Mouse (Mus musculus) cerebellum, adult 18-20 months (tissue): ENCODE data around the gene Odf4.
"Not testable (repeated sequence)": the region's sequence is repeated elsewhere in the genome, so short reads cannot be mapped to it uniquely, and the experiment has no call there.

Experiments
- DNase-seq, 2 experiments: peaks; one replicate each; pipeline ENCODE4 v3.0.0; 2021

Odf4 gene

DNA sequence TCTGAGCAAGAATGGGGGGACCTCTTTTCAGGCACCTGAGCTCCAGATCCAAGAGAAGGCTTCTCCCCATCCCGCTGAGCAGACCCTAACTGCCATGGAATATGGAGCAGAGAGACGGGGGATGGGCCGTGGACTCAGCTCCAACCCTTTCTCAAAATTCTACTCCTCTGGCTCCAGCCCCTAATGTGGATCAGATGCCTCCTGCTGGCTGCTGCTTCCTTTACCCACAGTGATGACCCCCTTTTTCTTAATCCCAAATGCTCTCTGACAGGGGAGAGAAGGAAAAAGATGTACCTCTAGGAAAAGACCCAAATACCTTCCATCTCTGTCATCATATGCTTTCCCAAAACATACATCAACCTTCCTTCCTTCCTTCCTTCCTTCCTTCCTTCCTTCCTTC lies at the start of gene Odf4:
Gene Odf4 (minus strand): TSS at position 101 of the 400 bp plus-strand sequence.
- no peak for DNase-seq

DNA sequence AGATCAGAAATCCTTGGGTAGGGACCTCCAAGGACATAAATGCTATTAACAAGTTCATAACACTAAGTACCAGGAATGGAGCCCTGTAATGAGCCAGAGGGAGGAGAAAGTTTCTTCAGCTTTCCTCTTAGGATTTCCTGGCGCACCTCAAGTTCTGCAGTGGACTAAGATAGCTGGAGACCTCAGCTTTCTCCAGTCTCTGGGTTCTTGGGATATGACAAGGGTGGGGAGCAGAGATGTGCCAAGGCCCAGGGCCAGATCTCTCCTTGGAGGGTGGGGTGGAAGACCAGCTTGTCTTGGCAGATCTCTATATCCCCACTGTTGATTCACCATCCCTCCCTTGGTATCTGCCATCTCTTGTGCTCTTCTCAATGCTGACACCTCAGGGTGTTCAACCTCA lies 48.7 kb upstream of the Odf4 start:
- DNase-seq: no peak

DNA sequence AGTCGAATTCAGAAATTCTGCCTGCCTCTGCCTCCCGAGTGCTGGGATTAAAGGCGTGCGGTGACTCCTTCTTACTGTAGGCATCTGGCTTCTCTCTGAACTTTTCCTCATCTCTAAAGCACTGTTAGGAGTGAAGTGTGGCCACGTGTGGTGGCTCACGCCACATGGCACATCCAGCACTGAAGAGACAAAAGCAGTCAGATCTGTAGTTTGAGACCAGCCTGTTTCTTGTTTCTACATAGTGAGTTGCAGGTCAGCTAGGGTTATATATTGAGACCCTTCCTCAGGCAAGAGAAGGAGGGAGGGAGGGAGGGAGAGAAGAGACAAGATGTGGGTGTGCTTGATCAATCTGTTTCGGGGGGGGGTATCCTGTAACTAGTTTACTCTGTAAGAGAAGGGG lies 48.2 kb upstream of the Odf4 start, which contains the start of gene Rangrf:
Gene Rangrf (minus strand): TSS at position 101 of the 400 bp plus-strand sequence.
- no peak for DNase-seq

DNA sequence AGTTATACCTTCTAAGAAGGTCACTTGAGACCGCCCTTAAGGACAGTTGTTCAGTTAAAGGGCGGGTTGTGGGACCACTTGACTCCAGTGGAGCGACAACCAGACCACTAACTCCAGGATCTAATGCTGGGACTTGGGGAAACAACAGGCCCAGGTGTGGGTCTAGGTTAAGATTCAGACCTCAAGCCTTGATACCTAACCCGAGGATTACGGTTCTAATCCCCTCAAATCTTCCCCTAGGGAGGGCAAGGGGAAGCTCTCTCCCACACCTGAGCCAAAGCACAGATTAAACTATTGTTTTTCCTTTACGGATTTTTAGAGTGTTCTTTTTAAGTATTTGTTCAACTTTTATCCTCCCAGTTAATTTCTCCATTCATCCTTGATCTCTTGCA lies 47.2 kb upstream of the Odf4 start:
- no peak for DNase-seq

DNA sequence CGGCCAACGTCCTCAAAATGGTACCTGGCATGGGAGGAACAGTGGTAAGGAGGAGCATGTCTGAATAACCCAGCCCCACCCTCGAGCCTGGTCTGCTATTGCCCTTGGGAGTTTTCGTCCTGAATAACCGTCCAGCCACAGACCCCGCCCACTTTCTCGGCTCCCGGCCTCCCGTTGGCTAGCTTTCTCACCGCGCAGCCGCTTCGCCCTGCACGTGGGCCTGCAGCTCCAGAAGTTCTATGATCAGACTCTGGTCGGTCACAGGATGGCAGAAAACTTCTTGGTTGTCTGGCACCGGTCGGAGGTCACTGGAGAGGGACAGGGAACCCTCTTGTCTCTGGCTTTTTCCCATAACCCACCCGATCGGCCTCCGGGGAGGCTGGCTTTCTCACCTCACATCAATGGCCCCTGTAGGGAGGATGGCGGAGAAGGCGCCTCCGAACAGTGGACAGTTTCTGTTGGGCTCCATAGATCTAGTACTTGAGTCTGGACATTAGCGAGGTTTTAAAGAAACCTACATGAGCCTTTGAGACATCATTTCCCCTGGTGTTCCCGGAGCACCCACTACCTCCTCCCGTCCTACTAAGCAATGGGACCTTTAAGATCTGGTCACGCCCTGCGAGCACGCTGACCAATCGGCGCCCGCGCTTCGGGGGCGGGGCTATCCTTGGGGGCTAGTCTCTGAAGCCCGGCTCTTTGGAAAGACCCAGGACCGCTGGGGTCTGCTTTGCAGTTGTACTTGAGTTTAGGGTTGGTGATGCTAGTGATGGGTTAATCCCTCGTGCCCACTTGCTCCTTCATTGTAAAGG lies 46.6 kb upstream of the Odf4 start:
- DNase-seq: peak; percentile 88 to 89

DNA sequence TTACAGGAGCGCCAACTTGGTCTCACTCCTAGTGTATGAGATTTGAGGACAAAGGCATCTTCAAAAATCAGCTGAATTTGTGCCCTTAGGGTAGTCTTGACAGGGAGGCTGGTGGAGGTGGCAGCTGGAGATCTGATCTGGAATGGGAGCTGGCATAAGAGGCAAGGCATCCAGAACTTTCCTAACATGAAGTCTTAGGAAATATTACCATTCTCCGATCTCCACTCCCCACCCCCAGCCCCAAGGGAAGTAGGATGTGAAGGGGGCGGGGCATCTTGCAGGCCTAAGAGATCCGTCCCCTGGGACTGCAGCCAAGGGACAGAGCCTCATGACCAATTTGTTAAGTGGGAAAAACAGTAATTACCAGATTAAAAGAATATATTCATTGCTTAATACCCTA lies 43.4 kb upstream of the Odf4 start:
- DNase-seq: no peak

DNA sequence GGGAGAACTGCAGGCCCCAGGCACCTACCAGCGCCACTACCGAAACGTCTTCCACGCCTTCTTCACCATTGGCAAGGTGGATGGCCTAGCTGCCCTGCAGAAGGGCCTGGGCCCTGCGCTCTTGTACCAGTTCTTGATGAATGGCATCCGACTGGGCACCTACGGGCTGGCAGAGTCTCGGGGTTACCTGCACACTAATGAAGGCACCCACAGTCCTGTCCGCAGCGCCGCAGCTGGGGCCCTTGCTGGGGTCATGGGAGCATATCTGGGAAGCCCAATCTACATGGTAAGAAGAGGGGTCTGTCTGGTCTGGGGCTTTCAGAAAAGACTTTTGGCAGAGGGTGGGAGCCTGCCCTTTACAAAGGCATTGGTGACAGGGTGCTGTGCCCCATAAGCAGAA lies 41.9 kb upstream of the Odf4 start:
- DNase-seq: no peak

DNA sequence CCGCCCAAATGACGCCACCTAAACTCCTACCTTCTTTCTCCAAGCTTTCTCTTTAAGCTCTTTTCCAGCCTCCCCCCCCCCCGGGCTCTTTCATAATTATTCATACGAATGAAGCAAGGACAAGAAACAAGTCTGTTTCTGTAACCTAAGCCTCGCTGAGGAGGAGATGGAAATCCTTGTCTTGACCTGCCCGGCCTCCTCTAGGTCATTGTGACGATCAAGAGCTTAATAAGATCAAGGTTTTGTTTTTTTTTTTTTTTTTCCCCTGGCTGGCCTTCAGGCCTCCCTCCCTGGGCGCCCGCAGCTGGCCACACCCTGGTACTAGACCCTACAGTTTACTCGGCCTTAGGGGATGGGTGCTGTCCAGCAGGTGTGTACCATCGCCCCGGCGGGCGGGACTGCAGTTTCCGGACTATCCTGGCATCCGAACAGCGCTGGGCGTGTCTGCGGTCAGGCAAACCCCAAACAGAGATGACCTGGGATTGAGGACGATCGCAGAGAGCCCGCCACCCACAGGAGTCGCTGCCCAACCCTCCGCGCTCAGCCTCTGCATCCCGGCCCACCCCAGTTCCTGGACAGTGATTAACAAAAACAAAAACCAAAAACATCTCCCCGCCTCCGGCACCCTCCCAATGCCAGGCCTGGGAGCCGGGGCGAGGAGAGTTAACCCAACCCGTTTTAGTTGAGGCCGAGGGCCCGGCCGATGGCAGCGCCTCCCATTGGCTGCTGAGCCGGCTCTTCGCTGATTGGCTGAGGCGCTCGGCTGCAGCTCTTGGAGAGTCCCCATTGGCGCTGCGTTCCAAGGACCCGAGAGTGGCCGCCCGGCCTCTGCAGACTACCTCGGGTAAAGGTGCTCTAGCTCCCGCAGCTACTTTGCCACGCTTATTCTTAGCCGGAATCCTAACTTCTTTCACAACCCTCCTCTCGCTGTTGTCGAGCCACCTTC lies 40.7 kb upstream of the Odf4 start, which contains the start of gene Slc25a35:
Gene Slc25a35 (plus strand): TSS at position 795 of the 946 bp plus-strand sequence.
- peak; percentile 93 to 96 for DNase-seq

DNA sequence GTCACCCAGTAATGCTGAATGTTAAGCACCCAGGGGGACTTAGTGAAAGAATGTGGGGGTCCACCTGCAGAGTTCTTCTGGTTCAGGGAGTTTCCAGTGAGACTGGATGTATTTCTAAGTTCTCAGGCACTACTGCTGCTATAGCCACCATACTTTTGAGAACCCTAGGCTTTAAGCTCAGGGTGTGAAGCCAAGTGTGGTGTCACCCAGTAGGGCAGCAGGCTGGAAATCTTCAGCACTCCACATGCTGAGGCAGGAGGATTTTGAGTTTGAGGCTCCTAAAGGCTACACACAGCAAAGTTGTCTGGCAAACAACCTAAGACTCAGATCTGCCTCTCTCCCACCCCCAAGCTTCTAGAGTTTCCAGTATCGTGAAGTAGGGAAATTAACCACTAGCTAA lies 39.7 kb upstream of the Odf4 start:
- no peak for DNase-seq

DNA sequence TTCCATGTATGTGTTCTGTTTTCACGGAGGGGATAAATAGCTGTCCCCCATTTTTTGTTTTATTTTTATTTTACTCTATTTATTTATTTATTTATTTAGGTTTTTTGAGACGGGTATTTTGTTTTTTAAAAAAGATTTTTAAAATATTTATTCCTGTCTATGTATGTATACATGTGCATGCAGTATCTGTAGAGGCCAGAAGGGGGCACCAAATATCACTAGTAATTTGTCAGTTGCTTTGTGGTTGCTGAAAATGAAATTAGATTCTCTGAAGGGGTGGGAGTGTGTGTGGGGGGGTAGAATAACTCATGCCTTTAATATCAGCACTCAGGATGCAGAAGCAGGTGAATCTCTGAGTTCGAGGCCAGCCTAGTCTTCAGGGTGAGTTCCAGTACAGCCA lies 39.0 kb upstream of the Odf4 start:
- peak; percentile 76 to 77 for DNase-seq

DNA sequence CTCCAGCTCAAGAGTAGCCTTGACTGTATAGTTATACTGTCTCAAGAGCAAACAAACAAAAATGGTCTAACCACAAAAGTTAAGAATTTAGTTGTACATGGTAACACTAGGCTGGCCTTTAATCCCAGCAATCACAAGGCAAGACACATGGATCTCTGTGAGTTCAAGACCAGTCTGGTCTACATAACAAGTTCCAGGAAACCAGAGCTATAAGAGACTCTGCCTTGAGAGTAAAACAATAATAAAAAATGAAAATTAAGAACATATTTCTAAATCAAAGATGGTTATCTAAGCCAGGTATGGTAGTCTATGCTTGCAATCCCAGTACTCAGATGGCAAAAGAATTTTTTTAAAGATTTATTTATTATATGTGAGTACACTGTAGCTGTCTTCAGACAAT lies 38.2 kb upstream of the Odf4 start:
- no peak for DNase-seq

DNA sequence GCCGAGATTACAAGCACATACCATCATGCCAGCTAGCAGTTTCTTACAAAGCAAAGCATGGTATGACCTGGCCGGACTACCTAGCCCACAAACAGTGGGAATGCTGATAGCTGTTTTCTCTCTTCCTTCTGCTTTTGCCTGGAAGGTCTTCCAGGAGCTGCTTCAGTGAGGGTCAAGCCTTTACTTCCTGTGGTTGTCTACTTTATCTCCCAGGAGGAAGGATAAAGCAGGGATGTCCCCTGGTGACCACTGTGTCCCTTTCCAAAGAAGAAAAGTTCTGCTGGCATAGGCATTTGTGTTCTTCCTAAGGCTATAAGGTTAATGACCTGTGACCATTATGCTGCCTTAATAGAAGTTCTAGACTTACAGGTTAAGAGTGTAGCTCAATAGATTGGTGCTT lies 36.5 kb upstream of the Odf4 start:
- no peak for DNase-seq

DNA sequence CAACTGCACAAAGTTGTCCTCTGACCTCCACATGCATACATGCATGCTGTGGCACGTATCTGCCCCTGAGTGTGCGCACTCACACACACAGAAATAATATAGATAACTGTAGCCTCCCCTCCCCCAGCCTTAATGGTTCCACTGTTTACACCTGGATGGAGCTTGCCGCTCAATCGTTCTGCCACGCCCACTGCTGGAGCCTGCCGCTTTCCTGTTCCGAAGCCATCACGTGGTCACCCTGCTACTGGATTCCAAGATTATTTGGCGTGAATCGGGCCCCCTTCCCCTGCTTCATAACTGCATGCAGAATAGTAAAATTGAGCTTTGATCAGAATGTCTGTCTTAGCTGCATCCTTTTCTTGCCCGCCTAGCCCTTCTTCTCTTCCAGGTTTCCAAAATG lies 35.3 kb upstream of the Odf4 start:
- not testable (repeated sequence) for DNase-seq

DNA sequence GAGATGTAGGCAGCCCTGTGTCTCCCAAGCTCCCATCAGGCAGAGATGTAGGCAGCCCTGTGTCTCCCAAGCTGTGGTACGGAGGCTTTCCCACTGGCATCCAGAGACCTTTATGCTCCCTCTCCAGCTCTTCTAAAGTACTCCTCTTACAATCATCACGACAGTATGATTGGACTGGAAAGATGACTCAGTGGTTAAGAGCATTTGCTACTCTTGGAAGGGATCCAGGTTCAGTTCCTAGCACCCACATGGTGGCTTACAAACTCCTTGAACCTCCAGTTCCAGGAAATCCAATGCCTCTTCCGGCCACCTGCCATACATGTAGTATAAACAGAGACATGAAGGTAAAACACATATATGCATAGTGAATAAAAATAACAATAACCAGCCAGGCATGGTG lies 34.7 kb upstream of the Odf4 start:
- DNase-seq: no peak

DNA sequence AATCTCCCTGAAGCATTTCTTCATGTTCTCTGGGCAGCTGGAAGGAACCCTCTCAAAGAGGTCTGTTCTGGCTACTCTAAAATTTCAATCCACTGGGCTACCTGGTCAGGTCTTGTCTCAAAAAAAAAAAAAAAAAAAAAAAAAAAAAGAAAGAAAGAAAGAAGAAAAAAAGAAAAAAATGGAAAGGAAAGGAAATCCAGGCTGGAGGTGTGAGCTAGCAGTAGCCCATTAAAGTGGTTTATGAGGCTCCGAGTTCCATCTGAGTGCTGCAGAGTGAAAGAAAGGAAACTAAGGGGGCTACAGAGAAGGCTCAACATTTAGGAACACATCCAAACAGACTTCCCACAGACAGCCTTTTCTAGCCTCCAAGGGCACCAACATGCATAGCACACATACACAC lies 31.1 kb upstream of the Odf4 start:
- no peak for DNase-seq

DNA sequence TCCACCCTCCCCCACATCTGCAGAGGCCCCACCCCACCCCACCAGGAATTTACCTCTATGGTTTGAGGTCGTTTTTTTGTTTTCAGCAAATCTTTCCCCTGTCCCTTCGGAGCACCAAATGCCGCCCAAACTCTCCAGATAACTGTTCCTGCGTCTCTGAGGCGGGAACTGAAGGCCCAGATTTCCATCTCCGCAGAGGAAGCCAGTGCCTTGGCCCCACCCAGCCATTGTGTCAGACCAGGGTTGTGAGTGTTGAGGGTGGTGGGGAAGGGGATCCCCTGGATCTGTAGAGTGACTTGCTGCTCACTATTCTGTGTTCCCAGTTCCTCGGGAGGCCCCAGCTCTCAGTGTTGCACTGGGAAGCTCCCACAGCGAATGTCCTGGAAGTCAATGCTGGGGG lies 30.4 kb upstream of the Odf4 start, which contains the start of gene Arhgef15:
Gene Arhgef15 (minus strand): TSS at position 173 of the 400 bp plus-strand sequence.
- DNase-seq: no peak

DNA sequence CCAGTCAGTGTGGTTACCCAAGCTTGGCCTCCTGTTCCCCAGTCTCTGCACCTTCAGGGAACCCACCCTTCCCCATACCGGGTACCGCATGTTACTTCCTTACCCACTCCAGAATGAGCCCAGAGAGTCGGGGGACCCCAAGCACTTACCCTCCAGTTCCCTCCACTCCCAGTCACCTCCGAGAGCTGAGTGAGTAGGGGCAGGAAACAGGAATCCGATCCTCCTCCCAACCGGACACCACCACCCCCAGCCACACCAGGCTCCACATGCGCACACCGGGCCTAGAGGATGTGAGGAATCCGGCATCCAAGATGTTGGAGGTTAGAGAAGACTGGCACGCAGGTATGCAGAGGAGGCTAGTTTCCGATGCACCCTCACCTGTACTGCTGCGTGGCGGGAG lies 29.8 kb upstream of the Odf4 start:
- no peak for DNase-seq

DNA sequence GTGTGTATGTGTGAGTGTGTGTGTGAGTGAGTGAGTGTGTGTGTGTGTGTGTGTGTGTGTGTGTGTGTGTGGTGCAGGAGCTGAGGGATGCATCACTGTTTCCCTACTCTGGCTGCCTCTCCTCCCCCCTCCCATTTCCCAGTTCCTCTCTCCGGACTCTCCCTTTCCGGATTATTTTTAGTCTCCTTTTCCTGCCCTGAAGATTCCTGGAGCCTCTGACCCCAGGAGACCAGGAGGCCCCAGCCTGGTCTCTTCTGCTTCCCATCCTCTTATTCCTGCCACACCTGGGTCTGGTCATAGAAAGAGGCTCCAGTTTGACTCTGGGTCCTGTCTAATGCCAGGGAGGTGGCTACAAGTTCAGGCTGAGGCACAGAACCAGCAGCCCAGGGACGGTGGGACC lies 29.2 kb upstream of the Odf4 start:
- no peak for DNase-seq

DNA sequence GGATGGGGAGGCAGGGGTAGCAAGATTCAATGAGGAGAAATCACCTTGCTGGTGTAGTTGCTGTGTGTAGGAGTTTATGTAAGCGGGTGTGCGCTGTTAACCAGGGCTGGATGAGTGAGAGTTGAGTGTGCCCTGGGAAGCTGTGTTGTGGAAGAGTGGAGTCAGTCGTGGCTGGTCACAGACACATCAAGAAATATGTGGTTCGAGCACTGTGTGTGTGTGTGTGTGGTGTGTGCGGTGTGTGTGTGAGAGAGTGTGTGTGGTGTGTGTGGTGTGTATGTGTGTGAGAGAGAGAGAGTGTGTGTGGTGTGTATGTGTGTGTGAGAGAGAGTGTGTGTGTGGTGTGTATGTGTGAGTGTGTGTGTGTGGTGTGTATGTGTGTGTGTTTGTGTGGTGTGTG lies 28.6 kb upstream of the Odf4 start:
- no peak for DNase-seq

DNA sequence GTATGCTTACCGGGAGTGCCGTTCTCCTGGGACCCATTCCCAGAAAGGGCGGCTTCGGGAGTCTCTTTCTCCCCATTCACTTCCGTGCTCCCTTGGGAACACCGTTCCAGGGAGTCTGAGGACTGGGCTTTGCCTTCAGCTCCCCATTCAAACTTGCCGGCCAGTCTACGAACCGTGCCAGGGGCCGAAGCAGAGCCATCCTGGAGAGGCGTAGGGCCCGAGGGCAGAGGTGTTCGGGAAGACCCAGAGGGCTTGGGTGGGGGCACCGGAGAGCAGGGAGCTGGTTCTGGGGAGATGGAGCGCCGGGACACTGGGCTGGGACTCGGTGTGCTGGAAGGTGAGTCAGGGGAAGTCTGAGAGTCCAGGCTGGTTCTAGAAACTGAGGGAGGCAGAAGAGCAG lies 27.5 kb upstream of the Odf4 start:
- DNase-seq: no peak

DNA sequence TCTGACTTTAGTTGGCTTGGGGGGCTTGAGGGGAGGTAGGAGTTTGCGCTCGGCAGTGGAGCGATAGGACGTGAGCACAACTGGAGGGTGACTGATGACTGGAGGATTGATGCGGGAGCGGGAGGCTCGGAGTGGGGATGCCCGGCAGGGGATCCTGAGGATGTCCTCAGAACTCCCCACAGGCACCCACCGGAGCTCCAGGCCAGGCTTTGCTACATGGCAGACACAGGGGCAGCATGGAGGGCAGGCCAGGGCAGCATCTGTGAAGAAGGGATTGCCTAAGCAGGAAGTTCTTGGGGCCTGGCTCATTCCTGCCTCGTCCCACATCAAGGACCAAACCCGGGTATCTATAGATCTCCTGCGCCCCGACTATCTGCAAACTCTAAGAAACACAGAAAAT lies 27.0 kb upstream of the Odf4 start:
- DNase-seq: no peak

DNA sequence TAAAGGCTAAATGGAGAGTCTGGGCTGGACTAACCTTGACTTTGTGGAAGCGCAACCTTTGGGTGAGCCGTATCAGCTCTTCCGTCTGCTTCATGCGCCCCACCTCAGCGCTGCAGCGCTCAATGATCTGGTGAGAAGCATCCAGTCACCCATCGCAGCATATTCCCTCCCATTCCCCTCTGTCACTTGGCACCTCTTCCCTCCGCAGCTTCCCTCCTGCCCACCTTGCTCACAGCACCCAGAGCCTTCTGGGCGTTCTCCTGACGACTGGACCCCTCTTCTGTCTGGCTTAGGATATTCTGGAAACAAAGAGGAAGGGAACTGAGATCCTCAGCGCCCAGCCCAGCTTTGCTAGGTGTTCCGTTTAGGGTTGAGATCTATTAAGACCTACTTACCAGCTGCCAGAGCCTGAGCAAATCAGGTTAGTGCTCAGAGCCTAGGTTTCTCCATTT lies 20.7 kb upstream of the Odf4 start:
- peak; percentile 54 to 67 for DNase-seq

DNA sequence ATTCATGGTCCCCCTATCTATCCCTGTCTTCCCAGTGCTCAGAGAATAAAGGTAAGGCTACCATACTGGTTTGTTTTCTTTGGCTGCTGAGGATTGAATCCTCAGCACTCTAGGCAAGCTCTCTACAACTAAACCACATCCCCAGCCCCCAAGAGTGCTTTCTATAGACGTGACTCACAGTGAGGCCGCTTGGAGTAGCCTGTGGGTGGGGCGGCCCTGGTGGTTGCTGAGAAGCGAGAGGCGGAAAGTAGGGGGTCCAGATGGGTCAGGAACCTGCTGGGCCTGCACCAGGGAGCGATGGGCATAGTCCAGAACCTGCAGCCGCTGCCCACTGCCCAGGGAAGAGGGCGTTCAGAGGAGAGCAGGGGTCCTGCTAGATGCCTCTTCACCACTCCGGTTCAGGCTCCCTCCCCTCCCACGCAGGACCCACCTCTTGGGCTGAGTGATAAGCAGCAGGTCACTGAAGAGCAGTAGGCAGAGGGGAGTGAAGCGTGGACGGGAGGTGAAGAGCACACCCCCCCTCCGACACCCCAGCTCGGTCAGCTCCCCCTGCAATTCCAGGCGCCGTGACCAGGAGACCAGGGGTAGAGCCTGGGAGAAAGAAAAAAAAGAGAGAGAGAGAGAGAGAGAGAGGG lies 20.0 kb upstream of the Odf4 start:
- DNase-seq: peak in 1 of 2 experiments; percentile 43
